Mouse (Mus musculus) lung, embryonic 15.5 days (tissue): Measurements from ENCODE around the gene Olfr412. TPM values are rescaled to one million over a fixed set of nuclear protein-coding genes. Genes with fewer than 3 reads are reported as not detected.

Source experiments
- ATAC-seq: fragments of 200-750 bp; cut with Nextera tagmentation; 2 replicates; pipeline ENCODE4 v1.8.0; 2017; ENCODE audit warnings: moderate number of reproducible peaks, borderline replicate concordance; ENCODE audit not compliant: low FRiP score, low TSS enrichment; ENCODE audit errors: extremely low read depth
- H3K27ac ChIP-seq: fragments of 300-500 bp; sonication (generic); 2 replicates; pipeline ENCODE4 v1.5.1; 2015; ENCODE audit warnings: moderate library complexity, mild to moderate bottlenecking, inconsistent platforms
- H3K27me3 ChIP-seq: fragments of 300-500 bp; sonication (generic); 2 replicates; pipeline ENCODE4 v1.6.1; 2015; ENCODE audit warnings: inconsistent platforms
- H3K36me3 ChIP-seq: fragments of 300-500 bp; sonication (generic); 2 replicates; pipeline ENCODE4 v1.6.1; 2015; ENCODE audit warnings: inconsistent platforms
- H3K4me1 ChIP-seq: fragments of 300-500 bp; sonication (generic); 2 replicates; pipeline ENCODE4 v1.6.1; 2015; ENCODE audit warnings: inconsistent platforms
- H3K4me2 ChIP-seq: fragments of 300-500 bp; sonication (generic); 2 replicates; pipeline ENCODE4 v1.6.1; 2015; ENCODE audit warnings: inconsistent platforms, mild to moderate bottlenecking, moderate library complexity
- H3K4me3 ChIP-seq: fragments of 300-500 bp; sonication (generic); 2 replicates; pipeline ENCODE4 v1.5.1; 2015; ENCODE audit warnings: mild to moderate bottlenecking, inconsistent platforms
- H3K9ac ChIP-seq: fragments of 300-500 bp; sonication (generic); 2 replicates; pipeline ENCODE4 v1.6.1; 2015; ENCODE audit warnings: inconsistent platforms
- H3K9me3 ChIP-seq: fragments of 300-500 bp; sonication (generic); 2 replicates; pipeline ENCODE4 v1.6.1; 2016; ENCODE audit warnings: inconsistent platforms
- WGBS: fragments of 180-500 bp; shearing (Covaris S2); methylation state at CpG from one replicate; pipeline ENCODE4 v1.1.7; 2015; 5-methylcytosine and 5-hydroxymethylcytosine counted together
- polyA plus RNA-seq: library from polyadenylated mRNA; unstranded; fragments of >200 nt; fragmentation: Nextera tagmentation; extraction: Ambion mirVana; gene quantifications from 2 replicates; pipeline ENCODE4 v1.2.1, GENCODE M21; 2015

The Olfr412 gene
- polyA plus RNA-seq, 1 experiment from 2014 or later = not detected

GRCm38 (mm10) chr11:74415736-74416135, 53.9 kb downstream of the Olfr412 start:
- no peak overlapping the region for H3K4me3 ChIP-seq
- H3K9me3 ChIP-seq = no peaks in the 10 kb centered on the region
- no peaks in the 10 kb centered on the region for H3K36me3 ChIP-seq
- peaks cover 9% of the 10 kb centered on the region; the same call in 1 of the 2 replicates for H3K4me1 ChIP-seq
- ATAC-seq = no peak
- H3K9ac ChIP-seq = no peak overlapping the region
- H3K27me3 ChIP-seq = no peaks in the 10 kb centered on the region
- no peak overlapping the region for H3K27ac ChIP-seq
- WGBS = 68% methylated on average over 12 of the region's 12 CpGs
- H3K4me2 ChIP-seq = no peak overlapping the region

Other genes starting within 250 kb of the Olfr412 start
- gene Olfr401, start 248.4 kb upstream of the Olfr412 start, polyA plus RNA-seq = not detected in 2 replicates
- not detected in 2 replicates for gene Olfr402, start 208.5 kb upstream of the Olfr412 start, polyA plus RNA-seq
- not detected in 2 replicates for gene Olfr403, start 175.8 kb upstream of the Olfr412 start, polyA plus RNA-seq
- gene Olfr43, start 150.7 kb upstream of the Olfr412 start, polyA plus RNA-seq = not detected in 2 replicates
- gene Olfr406, start 102.3 kb upstream of the Olfr412 start, polyA plus RNA-seq = not detected in 2 replicates
- not detected in 2 replicates for gene Olfr59, start 78.3 kb upstream of the Olfr412 start, polyA plus RNA-seq
- gene Olfr410, start 24.0 kb upstream of the Olfr412 start, polyA plus RNA-seq = not detected in 2 replicates
- not detected in 2 replicates for gene Olfr411, start 9.4 kb upstream of the Olfr412 start, polyA plus RNA-seq
- gene Rap1gap2, start 248.8 kb downstream of the Olfr412 start, polyA plus RNA-seq = 2.1 and 2.4 TPM in 2 replicates